Mouse (Mus musculus): ENCODE results near the gene Tmem256. TPM values are rescaled to one million over a fixed set of nuclear protein-coding genes. Genes with fewer than 3 reads are reported as not detected.

Gene Tmem256
- total and polyA plus RNA-seq, 2 experiments = 284 to 353 TPM

- no peak for DNase-seq (ENCODE audit: extremely low read depth, low read depth, low spot score)
- Histone ChIP-seq H3K9ac (ENCODE audit: low read depth, low read length) (no peak overlapping the region), H3K27ac (replicated peaks; ENCODE audit: insufficient read depth, low read depth, low read length) (no peak overlapping the region), H3K4me1 (ENCODE audit: control insufficient read depth, insufficient read depth, low read length) (no peaks in the 10 kb centered on the region), H3K4me3 (ENCODE audit: insufficient read depth, low read depth, low read length) (no peak overlapping the region), H3K36me3 (ENCODE audit: control insufficient read depth, insufficient read depth, low read length) (no peaks in the 10 kb centered on the region), H3K27me3 (ENCODE audit: control insufficient read depth, insufficient read depth, low read length) (no peaks in the 10 kb centered on the region), H3K79me2 (ENCODE audit: control insufficient read depth, insufficient read depth, low read length) (no peaks in the 10 kb centered on the region)
- WGBS = 96% methylated on average over 2 of the region's 2 CpGs
- no peak for TF ChIP-seq POLR2A (IDR thresholded peaks at IDR 0.05; ENCODE audit: extremely low read depth, insufficient read depth, low read length)
- no peak for TF ChIP-seq CTCF (IDR thresholded peaks at IDR 0.05; ENCODE audit: low read depth, low read length)
These were observed 32.2 kb downstream of the Tmem256 start for GRCm38 (mm10) chr11:69870289-69871069.

DNA sequence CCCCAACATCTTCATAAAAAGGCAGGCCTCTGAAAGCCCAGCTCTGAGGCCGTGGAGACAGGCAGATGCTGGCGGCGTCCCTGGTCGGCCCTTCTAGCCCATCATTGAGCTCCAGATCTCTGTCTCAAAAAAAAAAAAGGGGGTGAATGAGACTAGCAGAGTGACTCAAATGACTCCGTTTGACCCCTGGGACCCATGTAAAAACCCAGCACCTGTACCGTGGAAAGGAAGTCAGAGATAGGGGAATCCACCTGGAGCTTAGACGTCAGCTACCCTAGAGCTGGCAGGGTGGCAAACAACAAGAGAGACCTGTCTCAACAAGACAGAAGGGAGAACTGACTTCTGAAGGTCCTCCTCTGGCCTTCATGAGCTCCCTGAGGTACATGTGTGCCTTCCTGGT, 33.5 kb downstream of the Tmem256 start:
- Histone ChIP-seq H3K27ac (replicated peaks; ENCODE audit: insufficient read depth, low read depth, low read length) (no peak overlapping the region), H3K9ac (ENCODE audit: low read depth, low read length) (no peak overlapping the region), H3K4me1 (ENCODE audit: control insufficient read depth, insufficient read depth, low read length) (no peaks in the 10 kb centered on the region), H3K36me3 (ENCODE audit: control insufficient read depth, insufficient read depth, low read length) (no peaks in the 10 kb centered on the region), H3K27me3 (ENCODE audit: control insufficient read depth, insufficient read depth, low read length) (no peaks in the 10 kb centered on the region), H3K4me3 (ENCODE audit: insufficient read depth, low read depth, low read length) (no peak overlapping the region), H3K79me2 (ENCODE audit: control insufficient read depth, insufficient read depth, low read length) (no peaks in the 10 kb centered on the region)
- no peak for DNase-seq (ENCODE audit: extremely low read depth, low read depth, low spot score)
- 92% methylated on average over 7 of the region's 7 CpGs for WGBS
- no peak for TF ChIP-seq POLR2A (IDR thresholded peaks at IDR 0.05; ENCODE audit: extremely low read depth, insufficient read depth, low read length)

- no peak for TF ChIP-seq POLR2A (IDR thresholded peaks at IDR 0.05; ENCODE audit: extremely low read depth, insufficient read depth, low read length)
- TF ChIP-seq CTCF (IDR thresholded peaks at IDR 0.05; ENCODE audit: low read depth, low read length) = no peak
- H3K36me3 ChIP-seq (ENCODE audit: control insufficient read depth, insufficient read depth, low read length) = no peaks in the 10 kb centered on the region
- H3K4me1 ChIP-seq (ENCODE audit: control insufficient read depth, insufficient read depth, low read length) = no peaks in the 10 kb centered on the region
- no peak overlapping the region for H3K27ac ChIP-seq (replicated peaks; ENCODE audit: insufficient read depth, low read depth, low read length)
- no peak overlapping the region for H3K9ac ChIP-seq (ENCODE audit: low read depth, low read length)
- H3K4me3 ChIP-seq (ENCODE audit: insufficient read depth, low read depth, low read length) = no peak overlapping the region
- WGBS = 85% methylated on average over 4 of the region's 4 CpGs
- no peaks in the 10 kb centered on the region for H3K27me3 ChIP-seq (ENCODE audit: control insufficient read depth, insufficient read depth, low read length)
- no peaks in the 10 kb centered on the region for H3K79me2 ChIP-seq (ENCODE audit: control insufficient read depth, insufficient read depth, low read length)
- no peak for DNase-seq (ENCODE audit: extremely low read depth, low read depth, low spot score)
These were observed 34.1 kb downstream of the Tmem256 start for GRCm38 (mm10) chr11:69872451-69872850.

DNA sequence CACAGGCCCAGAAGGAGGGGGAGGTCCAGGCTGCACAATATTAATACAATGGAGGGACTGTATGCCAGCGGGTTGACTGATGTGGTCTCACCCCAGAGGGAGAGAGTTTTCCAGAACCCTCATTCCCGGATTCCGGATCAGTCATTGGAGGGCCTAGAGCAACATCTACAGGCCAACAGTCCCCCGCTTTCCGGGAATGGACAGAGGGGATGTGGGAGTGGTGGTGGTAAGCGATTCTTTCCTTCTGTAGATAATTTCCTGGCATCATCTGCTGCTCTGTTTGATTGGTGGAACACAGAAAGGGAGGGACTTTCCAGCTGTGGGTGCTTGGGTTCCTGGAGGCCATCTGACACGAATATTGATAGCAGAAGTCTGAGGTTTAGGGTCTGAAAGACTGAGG, 37.9 kb downstream of the Tmem256 start:
- TF ChIP-seq CTCF (IDR thresholded peaks at IDR 0.05; ENCODE audit: low read depth, low read length) (no peak), POLR2A (IDR thresholded peaks at IDR 0.05; ENCODE audit: extremely low read depth, insufficient read depth, low read length) (no peak)
- no peaks in the 10 kb centered on the region for H3K79me2 ChIP-seq (ENCODE audit: control insufficient read depth, insufficient read depth, low read length)
- H3K27me3 ChIP-seq (ENCODE audit: control insufficient read depth, insufficient read depth, low read length) = no peaks in the 10 kb centered on the region
- no peak overlapping the region for H3K9ac ChIP-seq (ENCODE audit: low read depth, low read length)
- 67% methylated on average over 7 of the region's 7 CpGs for WGBS
- H3K4me3 ChIP-seq (ENCODE audit: insufficient read depth, low read depth, low read length) = no peak overlapping the region
- H3K4me1 ChIP-seq (ENCODE audit: control insufficient read depth, insufficient read depth, low read length) = no peaks in the 10 kb centered on the region
- no peak for DNase-seq (ENCODE audit: extremely low read depth, low read depth, low spot score)
- H3K36me3 ChIP-seq (ENCODE audit: control insufficient read depth, insufficient read depth, low read length) = no peaks in the 10 kb centered on the region
- no peak overlapping the region for H3K27ac ChIP-seq (replicated peaks; ENCODE audit: insufficient read depth, low read depth, low read length)

GRCm38 (mm10) chr11:69876867-69877266, 38.6 kb downstream of the Tmem256 start:
- Histone ChIP-seq H3K79me2 (ENCODE audit: control insufficient read depth, insufficient read depth, low read length) (no peaks in the 10 kb centered on the region), H3K36me3 (ENCODE audit: control insufficient read depth, insufficient read depth, low read length) (no peaks in the 10 kb centered on the region), H3K27me3 (ENCODE audit: control insufficient read depth, insufficient read depth, low read length) (no peaks in the 10 kb centered on the region), H3K4me3 (ENCODE audit: insufficient read depth, low read depth, low read length) (no peak overlapping the region), H3K9ac (ENCODE audit: low read depth, low read length) (no peak overlapping the region), H3K27ac (replicated peaks; ENCODE audit: insufficient read depth, low read depth, low read length) (no peak overlapping the region), H3K4me1 (ENCODE audit: control insufficient read depth, insufficient read depth, low read length) (0 out of 2 replicates have a peak, but pooled peaks cover 3% of the 10 kb centered on the region)
- WGBS = 4% methylated on average over 12 of the region's 12 CpGs
- TF ChIP-seq POLR2A (IDR thresholded peaks at IDR 0.05; ENCODE audit: extremely low read depth, insufficient read depth, low read length) (no peak), CTCF (IDR thresholded peaks at IDR 0.05; ENCODE audit: low read depth, low read length) (peak; percentile 96)
- peak; percentile 46 for DNase-seq (ENCODE audit: extremely low read depth, low read depth, low spot score)

DNA sequence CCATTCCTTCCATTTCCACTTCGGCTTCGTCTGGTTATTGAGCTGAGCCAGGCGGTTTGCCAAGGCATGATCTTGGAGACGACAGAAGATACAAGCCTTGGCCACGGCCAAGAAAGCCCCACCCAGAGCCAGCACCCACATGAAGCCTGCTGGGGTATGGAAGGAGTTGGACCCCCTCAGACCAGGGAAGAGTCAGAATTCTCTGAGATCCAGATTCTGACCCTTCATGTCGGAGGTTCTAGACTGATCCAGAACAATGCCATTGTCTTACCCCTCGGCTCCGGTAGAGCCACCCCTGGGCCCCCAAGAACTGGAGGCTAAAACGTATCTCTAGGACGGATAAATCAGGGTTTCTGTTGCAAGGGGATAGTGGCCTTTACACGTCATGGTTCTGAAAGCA, 39.6 kb downstream of the Tmem256 start, which contains the start of gene Tmem95:
Tmem95 (minus strand) TSS at position 141 of the 400 bp plus-strand sequence.
- H3K27me3 ChIP-seq (ENCODE audit: control insufficient read depth, insufficient read depth, low read length) = no peaks in the 10 kb centered on the region
- H3K4me3 ChIP-seq (ENCODE audit: insufficient read depth, low read depth, low read length) = no peak within 1 kb of the TSS
- no peak within 1 kb of the TSS for H3K27ac ChIP-seq (replicated peaks; ENCODE audit: insufficient read depth, low read depth, low read length)
- TF ChIP-seq CTCF (IDR thresholded peaks at IDR 0.05; ENCODE audit: low read depth, low read length) (no peak), POLR2A (IDR thresholded peaks at IDR 0.05; ENCODE audit: extremely low read depth, insufficient read depth, low read length) (no peak)
- H3K79me2 ChIP-seq (ENCODE audit: control insufficient read depth, insufficient read depth, low read length) = no peaks in the 10 kb centered on the region
- no peak for DNase-seq (ENCODE audit: extremely low read depth, low read depth, low spot score)
- WGBS = 89% methylated on average over 11 of the region's 11 CpGs
- H3K4me1 ChIP-seq (ENCODE audit: control insufficient read depth, insufficient read depth, low read length) = 0 out of 2 replicates have a peak, but pooled peaks cover 3% of the 10 kb centered on the region
- H3K9ac ChIP-seq (ENCODE audit: low read depth, low read length) = no peak within 1 kb of the TSS
- H3K36me3 ChIP-seq (ENCODE audit: control insufficient read depth, insufficient read depth, low read length) = no peaks in the 10 kb centered on the region
